In genomic region chr15:3994852-3995447, GRCm38 (mm10) we compare ENCODE assay signal across 8 mouse cellular contexts. TPM values are rescaled to one million over a fixed set of nuclear protein-coding genes. Genes with fewer than 3 reads are reported as not detected.
DNase-seq lines count a peak whose midpoint lies in the region; ATAC-seq and TF ChIP-seq lines count a peak whose summit lies in the region.

No protein-coding gene starts in this region.

- H3K27ac ChIP-seq in lung, embryonic 14.5 days (ENCODE audit: low read depth): peak overlapping the region; percentile 92
- H3K27ac ChIP-seq in cortical plate, adult 2 months (ENCODE audit: insufficient read depth, low read length): peak overlapping the region; percentile 95
- peak overlapping the region; percentile 90 for H3K27ac ChIP-seq in intestine, embryonic 14.5 days (ENCODE audit: low read depth)
- H3K27ac ChIP-seq in neural tube, embryonic 14.5 days (ENCODE audit: low read depth, low read length): peak overlapping the region; percentile 88

- peaks cover 19% of the 10 kb centered on the region for H3K36me3 ChIP-seq in lung, embryonic 14.5 days (ENCODE audit: insufficient read depth)
- peaks cover 22% of the 10 kb centered on the region for H3K36me3 ChIP-seq in intestine, embryonic 14.5 days (ENCODE audit: control insufficient read depth, insufficient read depth, low read length)
- 0 out of 2 replicates have a peak, but pooled peaks cover 13% of the 10 kb centered on the region for H3K36me3 ChIP-seq in neural tube, embryonic 14.5 days (ENCODE audit: control insufficient read depth, insufficient read depth, low read length)

- H3K4me1 ChIP-seq in lung, embryonic 14.5 days (ENCODE audit: insufficient read depth): peaks cover 5% of the 10 kb centered on the region
- no peaks in the 10 kb centered on the region for H3K4me1 ChIP-seq in cortical plate, adult 2 months (ENCODE audit: control insufficient read depth, insufficient read depth, low read length)
- H3K4me1 ChIP-seq in intestine, embryonic 14.5 days (replicated peaks; ENCODE audit: control insufficient read depth, insufficient read depth, low read length): peaks cover 6% of the 10 kb centered on the region
- peaks cover 9% of the 10 kb centered on the region; the same call in 1 of the 2 replicates for H3K4me1 ChIP-seq in neural tube, embryonic 14.5 days (ENCODE audit: control insufficient read depth, insufficient read depth, low read length)

- no peaks in the 10 kb centered on the region for H3K27me3 ChIP-seq in lung, embryonic 14.5 days (ENCODE audit: insufficient read depth, low read length)
- no peaks in the 10 kb centered on the region for H3K27me3 ChIP-seq in intestine, embryonic 14.5 days (replicated peaks; ENCODE audit: control insufficient read depth, insufficient read depth, low read length)
- H3K27me3 ChIP-seq in neural tube, embryonic 14.5 days (ENCODE audit: control insufficient read depth, insufficient read depth, low read length): no peaks in the 10 kb centered on the region

- no peak for ATAC-seq in lung, embryonic 14.5 days (ENCODE audit: insufficient read depth)
- ATAC-seq in intestine, embryonic 14.5 days (replicated peaks; ENCODE audit: low FRiP score, low TSS enrichment, low read depth): no peak
- ATAC-seq in neural tube, embryonic 14.5 days (ENCODE audit: low read depth): no peak

- peak overlapping the region; percentile 72 for H3K4me3 ChIP-seq in lung, embryonic 14.5 days (ENCODE audit: low read depth, low read length)
- peak overlapping the region; percentile 74 for H3K4me3 ChIP-seq in cortical plate, adult 2 months (ENCODE audit: insufficient read depth, low read length)
- H3K4me3 ChIP-seq in intestine, embryonic 14.5 days (ENCODE audit: low read depth, low read length): peak overlapping the region; percentile 62
- peak overlapping the region; percentile 82 for H3K4me3 ChIP-seq in neural tube, embryonic 14.5 days (ENCODE audit: low read depth, low read length)

- H3K9me3 ChIP-seq in lung, embryonic 14.5 days (ENCODE audit: low read depth, low read length): no peaks in the 10 kb centered on the region
- H3K9me3 ChIP-seq in intestine, embryonic 14.5 days (ENCODE audit: control insufficient read depth, low read length): no peaks in the 10 kb centered on the region
- no peaks in the 10 kb centered on the region for H3K9me3 ChIP-seq in neural tube, embryonic 14.5 days (ENCODE audit: control insufficient read depth, low read length)

- peak overlapping the region; percentile 76 for H3K9ac ChIP-seq in lung, embryonic 14.5 days
- H3K9ac ChIP-seq in intestine, embryonic 14.5 days (ENCODE audit: low read length): peak overlapping the region; percentile 83
- peak overlapping the region; percentile 81 for H3K9ac ChIP-seq in neural tube, embryonic 14.5 days (replicated peaks; ENCODE audit: low read depth, low read length)

- DNase-seq in lung, embryonic 14.5 days: no peak
- DNase-seq in lung, postnatal 25 days (ENCODE audit: low spot score): no peak
- no peak for DNase-seq in intestine, embryonic 14.5 days (ENCODE audit: low spot score)
- no peak for DNase-seq in right cerebral cortex, postnatal 4 days
- DNase-seq in thymus, adult 18-20 months: no peak
- no peak for DNase-seq in gastrocnemius, adult 8-10 months (ENCODE audit: low spot score in 2 of 2)

- 21% methylated on average over 14 of the region's 14 CpGs for WGBS in lung, embryonic 14.5 days
- 24% methylated on average over 14 of the region's 14 CpGs for WGBS in intestine, embryonic 14.5 days
- WGBS in neural tube, embryonic 14.5 days: 29% methylated on average over 14 of the region's 14 CpGs

- TF ChIP-seq POLR2A in cortical plate, adult 2 months (IDR thresholded peaks at IDR 0.05; ENCODE audit: extremely low read depth, insufficient read depth, low read length): no peak

- peak overlapping the region; percentile 65 for H3K4me2 ChIP-seq in lung, embryonic 14.5 days
- H3K4me2 ChIP-seq in intestine, embryonic 14.5 days (ENCODE audit: low read length): peak overlapping the region; percentile 60
- peak overlapping the region; percentile 36 for H3K4me2 ChIP-seq in neural tube, embryonic 14.5 days (ENCODE audit: low read depth, low read length)

- no peak for TF ChIP-seq CTCF in lung, embryonic 14.5 days (IDR thresholded peaks at IDR 0.05; ENCODE audit: low read depth)
- no peak for TF ChIP-seq CTCF in cortical plate, adult 2 months (IDR thresholded peaks at IDR 0.05; ENCODE audit: extremely low read depth, insufficient read depth, low read length)

RNA-seq across cellular contexts. Expression of gene AW549877, which starts 0.6 kb away (rescaled TPM):
- 35.1 and 38.8 TPM in 2 replicates for polyA plus RNA-seq in lung, embryonic 14.5 days (2014; fragmentation: Nextera tagmentation; extraction: Ambion mirVana)
- polyA plus RNA-seq in cortical plate, adult 2 months (2012; rRNA removed): 37.8 and 39.0 TPM in 2 replicates
- polyA plus RNA-seq in intestine, embryonic 14.5 days (2014; fragmentation: Nextera tagmentation; extraction: Ambion mirVana): 48.1 and 49.8 TPM in 2 replicates
- 57.8 and 64.2 TPM in 2 replicates for polyA plus RNA-seq in neural tube, embryonic 14.5 days (2014; fragmentation: Nextera tagmentation; extraction: Ambion mirVana)
- total RNA-seq in gastrocnemius, adult 8-10 months (2022): 10 to 100 TPM in 3 of 4 experiments, 1 to 10 TPM in 1; 9.1 to 11.8 (median 10.5) TPM

RNA-seq across cellular contexts. Expression of gene Fbxo4, which starts 15.6 kb away (rescaled TPM):
- 10.9 and 12.6 TPM in 2 replicates for polyA plus RNA-seq in lung, embryonic 14.5 days (2014; fragmentation: Nextera tagmentation; extraction: Ambion mirVana)
- 9.8 and 11.6 TPM in 2 replicates for polyA plus RNA-seq in cortical plate, adult 2 months (2012; rRNA removed)
- polyA plus RNA-seq in intestine, embryonic 14.5 days (2014; fragmentation: Nextera tagmentation; extraction: Ambion mirVana): 9.0 and 10.8 TPM in 2 replicates
- 9.1 and 9.2 TPM in 2 replicates for polyA plus RNA-seq in neural tube, embryonic 14.5 days (2014; fragmentation: Nextera tagmentation; extraction: Ambion mirVana)
- total RNA-seq in gastrocnemius, adult 8-10 months (2022): 1 to 10 TPM; 2.6 to 4.7 (median 3.1) TPM

RNA-seq across cellular contexts. Expression of gene Oxct1, which starts 31.2 kb away (rescaled TPM):
- polyA plus RNA-seq in lung, embryonic 14.5 days (2014; fragmentation: Nextera tagmentation; extraction: Ambion mirVana): 210 and 226 TPM in 2 replicates
- 178 and 181 TPM in 2 replicates for polyA plus RNA-seq in cortical plate, adult 2 months (2012; rRNA removed)
- 199 and 206 TPM in 2 replicates for polyA plus RNA-seq in intestine, embryonic 14.5 days (2014; fragmentation: Nextera tagmentation; extraction: Ambion mirVana)
- polyA plus RNA-seq in neural tube, embryonic 14.5 days (2014; fragmentation: Nextera tagmentation; extraction: Ambion mirVana): 352 and 372 TPM in 2 replicates
- 100 to 1,000 TPM; 233 to 311 (median 280) TPM for total RNA-seq in gastrocnemius, adult 8-10 months (2022)
